Mouse (Mus musculus) neutrophil, adult 5-6 weeks (primary cell): ENCODE data around the gene Litaf. TPM values are rescaled to one million over a fixed set of nuclear protein-coding genes. Genes with fewer than 3 reads are reported as not detected.
A peak's percentile ranks its signal among the peaks of the same experiment; 100 is the strongest.

ENCODE experiments used
- ATAC-seq: fragments of 151-379, 151-347 bp; 2 replicates; pipeline ENCODE4 v1.8.0; 2017; ENCODE audit warnings: mild to moderate bottlenecking, moderate TSS enrichment; ENCODE audit not compliant: insufficient number of reproducible peaks, poor library complexity, low FRiP score, severe bottlenecking; ENCODE audit errors: extremely low read depth
- total RNA-seq: library from RNA; stranded (forward); fragments of 200-1000 nt; gene quantifications from 2 replicates; pipeline ENCODE4 v1.2.3, GENCODE M21; 2017

The Litaf gene
- total RNA-seq, 1 experiment from 2014 or later, result 208 TPM

GRCm38 (mm10) chr16:10943257-10943656 is 122.7 kb downstream of the Litaf start:
- ATAC-seq, result no peak

- ATAC-seq, result no peak
Measured at GRCm38 (mm10) chr16:10940661-10941060, 125.3 kb downstream of the Litaf start.

GRCm38 (mm10) chr16:10939932-10940331 is 126.0 kb downstream of the Litaf start:
- no peak for ATAC-seq

GRCm38 (mm10) chr16:10937497-10937896 is 128.5 kb downstream of the Litaf start:
- 0 out of 2 replicates have a peak, but pooled peaks have one; percentile 29 for ATAC-seq

GRCm38 (mm10) chr16:10936700-10937319 is 129.1 kb downstream of the Litaf start:
- ATAC-seq, result no peak

GRCm38 (mm10) chr16:10934047-10934446 is 131.9 kb downstream of the Litaf start:
- ATAC-seq, result no peak

GRCm38 (mm10) chr16:10933372-10933771 is 132.6 kb downstream of the Litaf start:
- no peak for ATAC-seq

GRCm38 (mm10) chr16:10927026-10927425 is 138.9 kb downstream of the Litaf start:
- peak; percentile 63; the same call in 1 of the 2 replicates for ATAC-seq

GRCm38 (mm10) chr16:10925591-10926180 is 140.3 kb downstream of the Litaf start:
- no peak for ATAC-seq

GRCm38 (mm10) chr16:10923561-10923960 is 142.4 kb downstream of the Litaf start:
- ATAC-seq, result no peak

GRCm38 (mm10) chr16:10919856-10920255 is 146.1 kb downstream of the Litaf start:
- ATAC-seq, result no peak

GRCm38 (mm10) chr16:10916271-10916670 is 149.7 kb downstream of the Litaf start:
- ATAC-seq, result no peak

GRCm38 (mm10) chr16:10915066-10915465 is 150.9 kb downstream of the Litaf start:
- ATAC-seq, result no peak

- ATAC-seq, result no peak
Measured at GRCm38 (mm10) chr16:10911061-10911460, 154.9 kb downstream of the Litaf start.

- ATAC-seq, result no peak
Measured at GRCm38 (mm10) chr16:10910541-10910940, 155.4 kb downstream of the Litaf start.

Other genes with a start within 250 kb of the Litaf start
- 0.47 and 0.61 TPM in 2 replicates for gene Rmi2, start 231.1 kb downstream of the Litaf start, total RNA-seq
- 214 and 226 TPM in 2 replicates for gene Snn, start 5.2 kb downstream of the Litaf start, total RNA-seq
- 44.1 and 46.4 TPM in 2 replicates for gene Txndc11, start 68.5 kb upstream of the Litaf start, total RNA-seq
- 495 and 507 TPM in 2 replicates for gene Zc3h7a, start 110.2 kb upstream of the Litaf start, total RNA-seq
- 69.9 and 76.5 TPM in 2 replicates for gene Rsl1d1, start 137.2 kb upstream of the Litaf start, total RNA-seq
- gene Gspt1, start 188.2 kb upstream of the Litaf start, total RNA-seq, result 44.6 and 45.8 TPM in 2 replicates
- 1.5 TPM in 1 of 2 replicates, not detected in the other for gene Tnfrsf17, start 247.7 kb upstream of the Litaf start, total RNA-seq